Mouse (Mus musculus) ES-E14 (cell line): ENCODE measurements at regions not wholly inside any gene's neighbourhood (a gene's known extent, or its start where the extent isn't known, plus 50 kb on each side); places are given as distances from the start of the nearest gene placed in this dataset.

Source experiments
- DNase-seq: peaks from one replicate; pipeline ENCODE4 v3.0.0-alpha.2; 2013; ENCODE audit warnings: low read depth, low spot score
- H3K27ac ChIP-seq: 2 replicates; pipeline ENCODE4 v1.5.1; 2012; ENCODE audit warnings: low read depth, mild to moderate bottlenecking, low read length, moderate library complexity, mixed read lengths; ENCODE audit not compliant: poor library complexity, insufficient read depth, severe bottlenecking
- H3K36me3 ChIP-seq: 2 replicates; pipeline ENCODE4 v1.6.1; 2012; ENCODE audit warnings: mild to moderate bottlenecking, low read length, moderate library complexity, mixed read lengths; ENCODE audit not compliant: control insufficient read depth, poor library complexity, insufficient read depth, severe bottlenecking
- H3K4me1 ChIP-seq, 2 experiments: fragments of 150-350 bp in 1 of 2; sonication (generic) in 1 of 2; 2 replicates each; pipeline ENCODE4 v1.6.1; 2012; ENCODE audit warnings: low read length in 2 of 2, mild to moderate bottlenecking in 1 of 2, mixed read lengths in 1 of 2; ENCODE audit not compliant: control insufficient read depth in 2 of 2, insufficient read depth in 2 of 2, poor library complexity in 1 of 2
- H3K4me3 ChIP-seq, 2 experiments: fragments of 150-350 bp in 1 of 2; sonication (generic) in 1 of 2; 2 replicates each; pipeline ENCODE4 v1.5.1; 2012; ENCODE audit warnings: low read length in 2 of 2, low read depth in 1 of 2, mild to moderate bottlenecking in 1 of 2, mixed read lengths in 1 of 2; ENCODE audit not compliant: insufficient read depth in 1 of 2, poor library complexity in 1 of 2, severe bottlenecking in 1 of 2
- H3K9ac ChIP-seq: 2 replicates; pipeline ENCODE4 v1.6.1; 2012; ENCODE audit warnings: low read depth, mild to moderate bottlenecking, low read length, mixed read lengths; ENCODE audit not compliant: poor library complexity, insufficient read depth, severe bottlenecking
- H3K9me3 ChIP-seq: fragments of 150-350 bp; sonication (generic); 2 replicates; pipeline ENCODE4 v1.6.1; 2012; ENCODE audit warnings: low read depth, mild to moderate bottlenecking, low read length; ENCODE audit not compliant: control insufficient read depth, insufficient read depth
- CHD2 ChIP-seq: IDR thresholded peaks from 2 replicates; pipeline ENCODE4 v1.6.1; 2014; ENCODE audit warnings: mild to moderate bottlenecking, low read depth, low read length, inconsistent platforms
- HCFC1 ChIP-seq: IDR thresholded peaks from 2 replicates; pipeline ENCODE4 v1.6.1; 2012; ENCODE audit warnings: low read length, inconsistent platforms, borderline replicate concordance; ENCODE audit not compliant: insufficient read depth
- MAFK ChIP-seq: IDR thresholded peaks from 2 replicates; pipeline ENCODE4 v1.6.1; 2014; ENCODE audit warnings: mild to moderate bottlenecking, low read depth, low read length, inconsistent platforms; ENCODE audit not compliant: insufficient read depth
- ZC3H11A ChIP-seq: IDR thresholded peaks from 2 replicates; pipeline ENCODE4 v1.6.1; 2012; ENCODE audit warnings: low read depth, mild to moderate bottlenecking, inconsistent platforms, low read length, borderline replicate concordance
- ZNF384 ChIP-seq: IDR thresholded peaks from 2 replicates; pipeline ENCODE4 v1.6.1; 2012; ENCODE audit warnings: low read depth, low read length, inconsistent platforms
- in situ Hi-C, 2 experiments: fragments of 600-800 bp; cut with MboI; formaldehyde crosslinking; loops; one replicate each; pipeline ENCODE4 v1.15.1; 2025; ENCODE audit warnings: low sequenced_read_pairs in 2 of 2, inconsistent platforms in 1 of 2; ENCODE audit not compliant: unreplicated experiment in 2 of 2

DNA sequence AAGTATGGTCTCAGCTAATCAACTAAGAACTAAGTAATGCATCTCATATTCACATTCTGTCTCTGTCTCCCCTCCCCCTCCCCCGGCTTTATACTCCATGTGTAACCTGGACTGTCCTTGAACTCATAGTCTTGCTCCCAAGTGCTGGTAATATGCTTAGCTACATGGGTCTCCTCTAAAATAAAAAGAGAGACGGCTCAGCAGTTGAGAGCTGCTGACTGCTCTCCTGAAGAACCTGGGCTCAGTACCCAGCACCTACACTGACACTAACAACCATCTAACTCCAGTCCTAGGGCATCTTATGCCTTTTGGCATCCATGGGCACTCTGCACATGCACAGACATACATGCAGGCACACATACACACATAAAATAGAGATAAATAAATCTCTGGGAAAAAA is 202.4 kb upstream of the Klf3 start:
- no peak for DNase-seq
- Histone ChIP-seq H3K4me1 (peaks cover 3 to 16% of the 10 kb centered on the region in 2 experiments; a peak in 3 of 4 replicates), H3K9me3 (no peaks in the 10 kb centered on the region), H3K9ac (no peak overlapping the region), H3K4me3 (no peak overlapping the region), H3K36me3 (no peaks in the 10 kb centered on the region), H3K27ac (no peak overlapping the region)
- in situ Hi-C loops: no loop called here
- TF ChIP-seq MAFK (no peak), ZNF384 (no peak), ZC3H11A (no peak)

- H3K27ac ChIP-seq: no peak overlapping the region
- peaks cover 3 to 14% of the 10 kb centered on the region in 2 experiments; a peak in 3 of 4 replicates for H3K4me1 ChIP-seq
- no peak overlapping the region for H3K9ac ChIP-seq
- TF ChIP-seq HCFC1: no peak
- TF ChIP-seq ZNF384: no peak
- no peak for TF ChIP-seq CHD2
- TF ChIP-seq MAFK: no peak
- no peak for TF ChIP-seq ZC3H11A
- H3K9me3 ChIP-seq: no peaks in the 10 kb centered on the region
- no peaks in the 10 kb centered on the region for H3K36me3 ChIP-seq
- H3K4me3 ChIP-seq: no peak overlapping the region
- in situ Hi-C loops: no loop called here
- DNase-seq: no peak
Measured at GRCm38 (mm10) chr5:64601285-64601684, 201.9 kb upstream of the Klf3 start.

GRCm38 (mm10) chr5:64601832-64602231 is 201.4 kb upstream of the Klf3 start:
- TF ChIP-seq ZC3H11A: no peak
- no peak for TF ChIP-seq ZNF384
- no peak for TF ChIP-seq MAFK
- TF ChIP-seq CHD2: no peak
- TF ChIP-seq HCFC1: no peak
- Histone ChIP-seq H3K9ac (no peak overlapping the region), H3K4me1 (peaks cover 3 to 14% of the 10 kb centered on the region in 2 experiments; a peak in 3 of 4 replicates), H3K36me3 (no peaks in the 10 kb centered on the region), H3K4me3 (no peak overlapping the region), H3K27ac (no peak overlapping the region), H3K9me3 (no peaks in the 10 kb centered on the region)
- no peak for DNase-seq
- in situ Hi-C loops: no loop called here

GRCm38 (mm10) chr5:64602356-64602936 is 200.7 kb upstream of the Klf3 start:
- Histone ChIP-seq H3K4me3 (no peak overlapping the region), H3K9ac (no peak overlapping the region), H3K36me3 (no peaks in the 10 kb centered on the region), H3K27ac (no peak overlapping the region), H3K9me3 (no peaks in the 10 kb centered on the region), H3K4me1 (peaks cover 3 to 10% of the 10 kb centered on the region in 2 experiments; a peak in 3 of 4 replicates)
- in situ Hi-C loops: no loop called here
- no peak for DNase-seq
- TF ChIP-seq ZNF384 (no peak), HCFC1 (no peak), ZC3H11A (no peak), MAFK (no peak), CHD2 (no peak)

- TF ChIP-seq HCFC1 (no peak), MAFK (no peak)
- in situ Hi-C loops: no loop called here
- Histone ChIP-seq H3K4me1 (peaks cover under 1 to 9% of the 10 kb centered on the region in 2 experiments; a peak in 3 of 4 replicates), H3K4me3 (no peak overlapping the region), H3K9ac (no peak overlapping the region), H3K36me3 (no peaks in the 10 kb centered on the region), H3K27ac (no peak overlapping the region), H3K9me3 (no peaks in the 10 kb centered on the region)
- no peak for DNase-seq
Measured at GRCm38 (mm10) chr5:64602996-64603755, 200.0 kb upstream of the Klf3 start.
